Mouse (Mus musculus): Measurements from ENCODE around the gene Terf2.
"Not testable (repeated sequence)": the region's sequence is repeated elsewhere in the genome, so short reads cannot be mapped to it uniquely, and the experiment has no call there.

Gene Terf2

DNA sequence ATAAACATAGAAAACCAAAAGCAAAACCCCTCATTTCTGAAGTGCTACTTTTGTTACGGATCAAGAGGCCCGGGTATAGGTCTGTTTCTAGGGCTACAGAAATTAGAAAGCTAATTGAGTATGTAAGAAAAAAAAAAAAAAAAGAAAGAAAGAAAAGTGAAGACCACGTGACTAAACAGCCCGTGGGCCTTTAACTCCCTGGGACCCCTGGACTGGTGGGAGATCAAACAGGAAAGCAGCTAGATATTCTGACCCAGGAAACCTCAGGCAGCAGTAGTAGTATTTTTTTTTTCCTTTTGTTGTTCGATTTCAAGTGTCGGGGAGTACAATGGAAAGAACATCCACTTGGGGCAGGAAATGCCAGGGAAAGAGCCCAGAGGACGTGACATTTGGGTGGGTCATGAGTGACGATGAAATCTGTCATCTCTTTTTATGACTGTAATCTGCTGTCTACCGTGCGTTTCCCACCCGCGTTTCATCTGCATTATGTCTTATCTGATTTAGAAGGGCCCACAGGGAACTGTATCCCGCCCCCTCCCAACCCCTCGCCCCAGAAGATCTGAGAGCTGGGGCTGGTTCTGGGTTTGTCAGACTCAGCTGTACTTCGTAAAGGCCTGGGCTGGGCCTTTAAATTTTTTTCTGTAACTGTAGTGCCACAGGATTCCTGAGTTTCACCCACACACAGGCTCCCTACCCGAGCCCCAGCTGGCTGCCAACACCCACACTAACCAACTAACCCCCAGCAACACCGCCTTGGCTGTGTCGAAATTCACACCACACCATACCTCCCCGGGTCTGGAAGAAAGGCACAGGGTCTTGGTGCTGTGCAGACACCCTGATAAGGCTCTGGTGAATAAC is 18.0 kb upstream of the Terf2 start:
- no peak for DNase-seq (ENCODE audit: low read depth in 1 of 2, low spot score in 2 of 2)

DNA sequence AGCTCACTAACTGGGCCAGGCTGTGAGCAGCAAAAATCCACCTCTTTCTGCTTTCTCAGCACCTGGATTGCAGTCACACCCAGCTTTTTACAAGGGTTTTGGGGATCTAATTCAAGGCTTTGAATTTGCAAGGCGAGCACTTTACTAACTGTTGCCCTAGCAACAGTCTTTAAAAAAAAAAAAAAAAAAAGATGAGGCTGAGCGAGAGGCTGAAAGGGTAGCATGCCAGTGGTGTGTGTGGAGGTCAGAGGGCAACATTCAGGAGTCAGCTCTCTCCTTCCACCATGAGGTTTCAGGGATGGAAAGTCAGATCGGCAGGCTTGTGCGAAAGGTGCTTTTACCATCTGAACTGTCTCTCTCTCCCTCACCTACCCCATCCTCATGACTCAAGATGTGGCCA is 16.9 kb upstream of the Terf2 start:
- DNase-seq (ENCODE audit: low read depth in 1 of 2, low spot score in 2 of 2): no peak

DNA sequence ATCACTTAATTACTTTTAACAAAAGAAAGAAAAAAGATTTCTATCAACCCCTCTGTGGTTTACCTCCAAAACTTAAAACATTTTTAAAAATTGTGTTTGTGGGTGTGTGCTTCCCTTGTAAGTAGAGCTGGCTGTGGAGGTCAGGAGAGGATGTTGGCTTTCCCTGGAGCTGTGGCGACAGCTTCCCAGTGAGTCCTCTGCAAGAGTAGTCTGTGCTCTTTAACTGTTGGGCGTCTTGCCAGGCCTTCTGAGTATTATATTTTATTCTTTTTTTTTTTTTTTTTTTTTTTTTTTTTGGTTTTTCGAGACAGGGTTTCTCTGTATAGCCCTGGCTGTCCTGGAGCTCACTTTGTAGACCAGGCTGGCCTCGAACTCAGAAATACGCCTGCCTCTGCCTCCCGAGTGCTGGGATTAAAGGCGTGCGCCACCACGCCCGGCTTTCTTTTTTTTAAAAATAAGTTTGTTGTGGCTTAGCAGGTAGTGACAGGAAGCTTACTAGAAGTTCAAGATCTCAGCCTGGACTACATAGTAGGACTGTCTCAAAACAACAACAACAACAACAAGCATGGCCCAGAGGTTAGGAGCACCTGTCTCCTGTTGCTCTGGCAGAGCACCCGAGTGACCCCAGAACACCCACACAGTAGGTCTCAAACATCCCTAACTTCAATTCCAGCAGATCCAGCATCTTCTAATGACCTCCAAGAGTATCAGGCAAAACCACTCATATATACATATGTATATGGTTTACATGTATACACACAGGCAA is 15.2 kb upstream of the Terf2 start:
- DNase-seq (ENCODE audit: low read depth in 1 of 2, low spot score in 2 of 2): no peak

DNA sequence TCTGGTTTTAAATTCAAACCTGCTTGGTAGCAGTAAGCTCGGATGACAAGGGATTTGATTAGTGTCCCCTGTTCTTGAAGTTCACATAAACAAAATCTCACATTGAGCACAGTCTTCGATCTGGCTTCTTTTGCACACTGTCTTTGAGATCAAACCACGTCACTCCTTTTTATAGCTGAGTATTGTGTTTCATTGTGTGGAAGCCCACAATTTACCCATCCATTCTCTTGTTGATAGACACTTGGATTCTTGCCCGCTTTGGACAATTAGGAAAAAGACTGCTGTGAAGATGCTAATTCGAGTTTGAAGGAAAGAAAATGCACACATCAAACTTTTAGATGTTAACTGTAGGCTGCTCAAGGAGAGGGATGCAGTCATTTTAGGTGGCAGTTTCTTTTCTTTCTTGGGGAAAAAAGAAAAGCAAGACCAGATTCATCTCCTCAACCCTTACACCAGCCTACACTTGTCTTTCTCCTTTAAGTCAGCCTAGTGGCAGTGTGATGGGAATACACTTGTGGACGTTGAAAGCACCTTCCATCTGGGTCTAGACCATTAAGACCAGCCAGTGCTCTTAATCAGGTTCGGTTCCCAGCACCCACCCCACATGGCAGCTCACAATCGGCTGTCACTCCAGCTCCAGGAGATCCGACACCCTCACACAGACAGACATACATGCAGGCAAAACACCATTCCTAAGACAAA is 14.4 kb upstream of the Terf2 start:
- no peak for DNase-seq (ENCODE audit: low read depth in 1 of 2, low spot score in 2 of 2)

DNA sequence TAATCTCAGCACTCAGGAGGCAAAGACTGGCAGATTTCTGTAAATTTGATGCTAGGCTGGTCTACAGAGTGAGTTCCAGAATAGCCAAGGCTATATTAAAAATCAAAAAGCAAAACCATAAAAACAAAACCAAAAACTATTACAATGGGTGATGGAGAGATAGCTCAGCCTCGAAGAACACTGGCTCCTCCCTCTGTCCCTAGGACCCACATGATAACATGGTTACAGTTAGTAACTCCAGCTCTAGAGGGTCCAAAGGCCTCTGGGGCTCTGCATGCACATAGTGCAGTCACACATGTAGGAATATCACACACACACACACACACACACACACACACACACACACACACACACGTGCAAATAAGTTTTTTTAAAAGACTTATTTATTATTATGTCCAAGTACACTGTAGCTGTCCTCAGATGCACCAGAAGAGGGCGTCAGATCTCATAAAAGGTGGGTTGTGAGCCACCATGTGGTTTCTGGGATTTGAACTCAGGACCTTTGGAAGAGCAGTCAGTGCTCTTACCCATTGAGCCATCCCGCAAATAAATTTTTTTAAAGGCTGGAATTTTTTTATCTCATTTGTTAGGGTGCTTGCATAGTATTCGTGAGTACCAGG is 13.6 kb upstream of the Terf2 start:
- no peak for DNase-seq (ENCODE audit: low read depth in 1 of 2, low spot score in 2 of 2)

DNA sequence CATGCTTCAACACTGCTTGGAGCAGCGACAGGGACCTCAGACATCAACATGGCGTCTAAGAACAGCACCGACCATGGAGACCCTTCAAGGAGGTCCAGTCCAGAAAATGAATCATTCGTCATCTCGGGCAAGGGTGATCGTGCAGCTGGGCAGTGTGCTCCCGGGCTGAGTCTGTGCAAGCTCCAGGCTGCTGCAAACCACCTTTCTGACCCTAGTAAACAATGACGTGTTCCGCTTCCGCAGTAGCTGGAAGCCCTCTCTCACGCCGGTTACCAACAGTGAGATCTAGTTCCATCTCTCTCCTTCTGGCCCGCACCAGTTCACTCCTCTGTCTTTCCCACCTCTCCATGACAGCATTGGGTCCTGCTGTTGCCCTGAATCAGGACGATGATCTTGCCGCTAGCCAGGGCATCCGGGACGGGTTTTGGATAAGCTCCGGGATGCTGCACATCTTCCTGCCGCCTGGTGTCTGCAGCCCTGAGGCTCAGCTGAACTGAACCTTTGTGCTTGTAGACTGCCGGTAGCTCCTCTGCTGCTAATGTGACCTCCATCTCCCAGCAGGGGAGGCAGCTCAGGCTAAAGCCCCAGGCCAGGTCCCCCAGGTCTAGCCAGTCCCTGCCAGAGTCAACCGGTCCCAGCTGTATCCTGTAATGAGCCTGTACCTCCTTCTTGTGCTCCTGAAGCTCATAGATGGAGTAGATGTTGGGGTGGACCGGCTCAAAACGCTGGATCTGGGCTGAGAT is 12.8 kb upstream of the Terf2 start:
- no peak for DNase-seq (ENCODE audit: low read depth in 1 of 2, low spot score in 2 of 2)

DNA sequence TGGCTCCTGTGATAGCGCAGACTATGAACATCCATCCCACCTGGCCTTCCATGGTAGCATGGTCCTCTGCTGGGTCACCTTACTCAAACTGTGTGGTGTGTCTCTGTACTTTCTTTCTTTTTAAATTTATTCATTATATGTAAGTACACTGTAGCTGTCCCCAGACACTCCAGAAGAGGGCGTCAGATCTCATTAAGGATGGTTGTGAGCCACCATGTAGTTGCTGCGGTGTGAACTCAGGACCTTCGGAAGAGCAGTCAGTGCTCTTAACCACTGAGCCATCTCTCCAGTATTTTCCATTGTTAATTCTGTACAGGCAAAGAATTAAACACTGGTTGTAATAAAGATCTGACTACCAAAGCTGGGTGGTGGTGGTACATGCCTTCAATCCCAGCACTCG is 11.7 kb upstream of the Terf2 start:
- not testable (repeated sequence) for DNase-seq (ENCODE audit: low read depth in 1 of 2, low spot score in 2 of 2)

DNA sequence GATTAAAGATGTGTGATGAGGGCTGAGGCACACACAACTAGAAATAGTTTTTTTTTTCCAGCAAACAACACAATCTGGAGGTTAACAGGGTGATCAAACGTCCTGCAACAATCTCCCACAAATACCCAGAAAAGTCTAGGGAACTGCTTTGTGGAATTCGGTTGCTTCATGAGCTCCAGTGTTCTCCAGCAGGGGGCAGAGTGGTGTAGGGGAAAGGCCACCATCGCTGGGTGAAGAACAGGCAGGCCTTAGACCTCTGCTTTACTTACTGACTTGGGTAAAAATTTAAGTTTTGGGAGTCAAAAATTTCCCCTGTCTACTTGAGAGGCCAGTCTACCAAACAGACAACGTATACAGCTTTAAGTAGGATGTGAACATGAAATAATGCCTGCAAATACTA is 8.2 kb upstream of the Terf2 start:
- peak in 1 of 2 experiments; percentile 20 for DNase-seq (ENCODE audit: low read depth in 1 of 2, low spot score in 2 of 2)

DNA sequence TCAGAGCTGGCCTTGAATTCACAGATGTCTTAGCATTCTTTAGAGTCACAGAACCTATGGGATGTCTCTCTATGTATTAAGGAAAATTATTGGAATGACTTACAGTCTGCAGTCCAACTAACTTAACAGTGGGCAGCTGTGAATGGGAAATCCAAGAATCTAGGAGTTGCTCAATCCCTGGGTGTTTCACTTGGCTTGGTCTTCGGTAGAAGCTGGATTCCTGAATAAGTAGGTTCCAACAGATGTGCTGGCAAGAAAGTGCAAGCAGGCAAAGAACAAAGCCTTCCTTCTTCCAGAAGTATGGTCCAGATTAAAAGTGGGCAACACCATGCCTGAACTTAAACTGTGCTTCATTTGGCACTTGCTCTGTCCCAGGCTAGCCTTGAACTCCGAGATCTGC is 4.3 kb upstream of the Terf2 start:
- DNase-seq (ENCODE audit: low read depth in 1 of 2, low spot score in 2 of 2): no peak

DNA sequence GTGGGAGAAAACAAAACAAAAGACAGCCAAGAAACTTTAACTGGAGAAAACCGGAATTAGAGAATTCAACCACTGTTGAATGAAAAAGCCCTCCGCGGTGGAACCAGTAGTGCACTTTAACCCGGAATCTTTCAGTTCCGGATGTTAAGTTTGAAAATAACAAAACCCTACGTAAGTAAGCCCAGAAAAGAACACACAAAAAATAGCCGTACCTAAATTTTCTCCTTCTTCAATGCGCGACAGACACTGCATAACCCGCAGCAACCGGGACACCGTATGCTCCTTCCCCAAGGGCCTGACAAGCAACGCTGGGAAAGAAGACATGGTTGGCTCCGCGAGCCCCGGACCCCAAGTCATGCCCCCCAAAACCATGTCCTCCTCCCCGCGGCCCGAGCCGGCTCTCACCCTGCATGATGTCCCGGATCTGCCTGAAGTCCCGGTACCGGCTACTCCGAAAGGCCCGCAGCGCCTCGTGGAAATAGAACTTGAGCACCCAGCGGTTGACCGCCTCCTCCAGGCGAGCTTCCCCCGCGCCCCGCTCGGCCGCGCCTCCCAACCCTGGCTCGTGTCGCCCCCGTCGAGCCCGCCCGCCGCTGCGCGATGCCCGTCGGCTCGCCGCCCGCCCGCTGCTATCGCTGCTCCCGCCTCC is 506 bp downstream of the Terf2 start:
- peak in 1 of 2 experiments; percentile 4 for DNase-seq (ENCODE audit: low read depth in 1 of 2, low spot score in 2 of 2)

DNA sequence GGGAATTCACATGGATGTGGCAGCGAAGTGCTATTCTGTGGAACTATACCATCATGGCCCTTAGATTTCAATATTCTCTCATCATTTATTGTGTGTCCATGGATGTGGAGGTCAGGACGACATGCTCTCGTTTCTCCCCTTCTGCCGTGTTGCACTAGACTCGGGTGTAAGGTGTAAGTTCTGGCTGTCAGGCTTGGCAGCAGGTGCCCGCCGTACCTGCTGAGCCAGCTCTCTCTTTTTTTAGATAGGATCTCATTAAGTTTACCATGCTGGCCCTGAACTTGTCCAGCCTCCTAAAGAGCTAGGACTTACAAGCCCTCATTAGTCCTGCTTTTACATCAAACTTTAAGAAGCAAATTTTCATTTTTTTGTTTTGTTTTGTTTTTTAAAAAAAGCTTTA is 5.8 kb downstream of the Terf2 start:
- no peak for DNase-seq (ENCODE audit: low read depth in 1 of 2, low spot score in 2 of 2)

DNA sequence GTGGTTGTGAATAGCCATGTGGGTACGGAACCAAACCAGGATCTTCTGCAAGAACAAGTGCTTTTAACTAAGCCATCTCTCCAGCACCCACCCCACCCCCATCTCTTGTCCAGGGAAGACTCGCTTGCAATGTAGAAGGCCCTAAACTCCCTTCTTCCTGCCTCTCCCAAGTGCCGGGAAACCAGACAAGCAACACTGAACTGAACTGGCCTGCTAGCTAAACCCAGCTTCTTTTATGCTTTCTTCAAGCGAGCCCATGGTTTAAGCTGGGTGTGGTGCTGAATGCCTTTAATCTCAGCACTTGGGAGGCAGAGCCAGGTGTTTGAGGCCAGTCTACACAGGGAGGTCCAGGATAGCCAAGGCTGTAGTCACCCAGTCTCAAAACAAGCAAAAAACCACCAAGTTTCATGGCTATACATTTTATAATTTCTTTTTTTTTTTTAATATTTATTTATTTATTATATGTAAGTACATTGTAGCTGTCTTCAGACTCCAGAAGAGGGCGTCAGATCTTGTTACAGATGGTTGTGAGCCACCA is 7.8 kb downstream of the Terf2 start:
- DNase-seq (ENCODE audit: low read depth in 1 of 2, low spot score in 2 of 2): no peak

DNA sequence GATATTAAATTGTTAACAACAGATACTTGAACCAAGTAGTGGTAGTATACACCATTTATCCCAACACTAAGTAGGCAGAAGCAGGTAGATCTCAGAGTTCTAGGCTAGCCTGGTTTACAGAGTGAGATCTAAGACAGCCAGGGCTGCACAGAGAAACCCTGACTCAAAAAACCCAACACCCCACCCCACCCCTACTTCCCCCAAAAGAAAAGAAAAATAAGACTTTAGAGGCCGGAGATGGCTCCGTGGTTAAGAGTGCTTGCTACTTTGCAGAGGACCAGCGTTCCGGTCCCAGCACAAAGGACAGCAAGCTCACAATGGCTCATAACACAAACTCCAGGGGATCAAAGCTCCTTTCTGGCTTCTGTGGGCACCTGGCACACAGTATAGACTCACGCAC is 10.3 kb downstream of the Terf2 start:
- DNase-seq (ENCODE audit: low read depth in 1 of 2, low spot score in 2 of 2): no peak

DNA sequence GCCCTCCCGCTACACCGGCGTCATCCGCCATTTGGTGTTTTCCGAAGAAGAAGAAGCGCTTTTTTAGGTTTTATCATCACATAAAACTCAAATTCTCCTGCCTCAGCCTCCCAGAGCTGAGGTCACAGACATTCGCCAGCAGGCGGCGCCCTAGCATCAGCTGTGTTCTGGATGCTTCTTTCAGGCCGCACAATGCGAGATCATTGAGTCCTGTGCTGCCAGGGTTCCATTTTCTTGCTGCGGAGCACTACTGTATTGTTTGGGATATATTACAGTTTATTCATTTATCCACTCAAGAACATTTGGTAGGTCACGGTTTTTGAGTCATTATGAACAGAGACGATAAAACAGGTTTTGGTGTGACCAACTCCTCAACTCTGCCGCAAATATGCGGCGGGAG is 11.0 kb downstream of the Terf2 start:
- DNase-seq (ENCODE audit: low read depth in 1 of 2, low spot score in 2 of 2): no peak

DNA sequence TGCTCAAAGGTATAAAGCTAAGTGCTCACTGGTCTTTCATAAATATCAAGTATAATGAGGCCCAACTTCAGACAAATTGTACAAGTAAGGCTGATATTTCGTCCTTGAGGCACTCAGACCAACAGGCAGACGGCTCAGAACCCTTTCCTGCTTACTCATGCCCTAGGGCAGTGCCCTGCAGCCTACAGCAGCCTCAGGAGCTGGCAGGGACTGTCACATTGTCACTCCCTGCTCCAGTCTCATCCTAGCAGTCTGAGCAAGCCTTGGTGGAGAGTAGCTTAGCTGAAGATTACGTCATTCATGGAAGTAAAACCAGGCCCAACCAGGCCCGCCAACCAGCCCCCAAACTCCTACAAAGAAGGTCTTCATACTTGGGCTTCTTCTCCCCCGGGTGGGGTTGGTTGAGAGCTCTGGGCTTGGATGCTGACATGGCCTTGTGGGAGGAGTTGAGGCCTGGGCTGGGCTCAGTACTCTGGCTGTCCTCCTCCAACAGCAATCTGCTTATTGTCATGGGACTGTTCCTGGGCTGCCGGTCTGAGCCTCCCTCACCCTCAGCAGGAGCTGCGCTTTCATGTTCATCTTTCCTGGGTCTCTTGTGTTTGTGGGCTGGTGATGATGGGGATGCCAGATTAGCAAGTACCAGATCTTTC is 20.0 kb downstream of the Terf2 start:
- DNase-seq (ENCODE audit: low read depth in 1 of 2, low spot score in 2 of 2): no peak

DNA sequence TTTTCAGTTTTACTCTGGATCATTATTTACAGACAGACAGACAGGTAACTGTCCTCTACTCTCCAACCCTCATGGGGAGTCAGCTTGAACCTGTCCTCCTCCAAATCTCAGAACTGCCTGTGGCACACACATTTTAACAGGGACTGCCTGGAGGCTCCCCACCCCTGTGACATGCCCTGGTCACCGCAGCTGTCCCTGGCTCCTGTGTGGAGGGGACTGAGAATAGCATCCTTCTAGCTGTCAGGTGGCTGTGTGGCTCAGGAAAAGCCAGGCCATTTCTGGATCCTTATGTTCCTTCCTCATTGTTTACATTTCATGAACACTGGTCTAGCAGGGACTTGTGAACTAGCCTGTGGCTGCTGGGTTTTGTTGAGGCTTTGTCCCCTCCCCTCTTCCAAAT is 22.2 kb downstream of the Terf2 start:
- DNase-seq (ENCODE audit: low read depth in 1 of 2, low spot score in 2 of 2): no peak

DNA sequence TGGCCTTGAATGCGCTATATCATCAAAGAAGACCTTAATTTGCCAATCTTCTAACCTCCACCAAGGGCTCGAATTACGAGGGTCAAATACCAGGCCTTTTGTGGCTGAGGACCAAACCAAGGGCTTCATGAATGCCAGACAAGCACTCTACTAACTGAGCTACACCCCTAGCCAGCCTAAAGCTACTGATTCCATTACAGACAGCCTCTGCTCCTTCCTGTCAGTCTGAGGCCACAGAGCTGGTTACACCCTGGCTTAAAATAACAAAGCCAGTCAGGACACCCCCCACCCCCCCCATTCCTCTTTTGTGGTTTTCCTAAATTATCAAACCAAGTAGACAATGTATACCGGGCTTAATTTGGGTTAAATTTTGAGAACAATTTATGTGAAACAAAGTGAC is 22.6 kb downstream of the Terf2 start:
- no peak for DNase-seq (ENCODE audit: low read depth in 1 of 2, low spot score in 2 of 2)

DNA sequence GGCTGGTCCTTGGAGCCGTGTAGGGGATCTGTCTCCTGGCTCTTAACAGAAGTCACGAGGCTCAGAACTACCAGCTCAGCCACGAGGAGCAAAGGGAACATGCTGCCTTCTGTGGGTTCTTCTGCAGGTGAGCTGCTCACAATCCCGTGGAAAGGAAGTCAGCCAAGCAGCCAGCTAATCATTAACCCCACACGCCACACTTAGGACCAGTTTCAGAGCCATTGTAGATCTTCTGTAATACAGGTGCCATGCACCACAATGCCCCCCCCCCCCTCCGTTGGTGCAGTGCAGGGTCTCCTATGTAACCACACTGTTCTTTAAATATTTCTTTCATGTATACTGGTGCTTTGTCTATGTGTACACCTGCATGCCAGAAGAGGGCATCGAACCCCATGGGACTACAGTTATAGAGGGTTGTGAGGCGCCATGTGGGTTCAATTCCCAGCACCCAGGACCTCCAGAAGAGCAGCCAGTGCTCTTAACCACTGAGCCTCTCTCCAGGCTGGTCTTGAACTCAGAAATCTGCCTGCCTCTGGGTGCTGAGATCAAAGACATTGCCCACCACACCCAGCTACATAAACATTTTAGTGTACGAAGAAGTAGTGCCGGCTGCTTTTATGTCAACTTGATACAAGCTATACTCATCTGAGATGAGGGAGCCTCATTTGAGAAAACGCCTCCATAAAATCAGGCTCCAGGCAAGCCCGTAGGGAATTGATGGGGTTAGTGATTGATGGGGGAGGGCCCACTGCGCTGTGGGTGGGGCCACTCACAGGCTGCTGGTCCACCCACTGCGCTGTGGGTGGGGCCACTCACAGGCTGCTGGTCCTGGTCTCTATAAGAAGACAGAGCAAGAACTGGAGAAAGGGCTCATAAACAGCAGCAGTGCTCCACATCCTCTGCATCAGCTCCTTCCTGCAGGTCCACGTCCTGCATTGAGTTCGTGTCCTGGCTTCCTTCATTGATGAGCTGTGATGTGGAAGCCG is 30.5 kb downstream of the Terf2 start, which contains the start of gene Tmed6:
TSS of gene Tmed6 (minus strand) at position 134 of the 986 bp plus-strand sequence.
- DNase-seq (ENCODE audit: low read depth in 1 of 2, low spot score in 2 of 2): peak in 1 of 2 experiments; percentile 11

Data from monocyte, adult 2 months (primary cell).